Mouse (Mus musculus): ENCODE measurements at regions not wholly inside any gene's neighbourhood (a gene's known extent, or its start where the extent isn't known, plus 50 kb on each side); places are given as distances from the start of the nearest gene placed in this dataset.
"Not testable (repeated sequence)": the region's sequence is repeated elsewhere in the genome, so short reads cannot be mapped to it uniquely, and the experiment has no call there.

DNA sequence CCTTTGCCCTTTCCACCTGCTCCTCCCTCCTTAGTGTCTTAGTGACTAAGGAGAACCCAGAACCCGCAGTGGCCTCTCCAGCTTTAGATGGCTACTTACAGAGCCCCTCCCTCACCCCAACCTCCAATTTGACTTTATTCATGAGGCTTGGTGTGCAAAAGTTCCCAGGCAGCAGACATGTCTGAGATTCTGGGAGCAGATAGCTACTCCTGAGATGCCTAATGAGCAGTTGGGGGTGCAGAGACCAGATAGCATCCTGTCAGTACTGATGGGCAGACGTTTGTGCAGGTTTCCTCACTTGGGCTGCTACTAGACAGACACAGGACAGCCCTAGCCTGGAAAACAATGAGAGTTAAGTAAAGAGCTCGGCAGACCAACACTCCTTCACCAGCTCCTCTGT, 83.7 kb upstream of the Cep85l start:
- WGBS = 38% methylated on average over 3 of the region's 3 CpGs
- no peaks in the 10 kb centered on the region for H3K9me3 ChIP-seq (ENCODE audit: control insufficient read depth, low read length)
- no peak overlapping the region for H3K4me2 ChIP-seq (ENCODE audit: low read depth)
- DNase-seq (ENCODE audit: low spot score) (no peak), ATAC-seq (ENCODE audit: insufficient read depth, low FRiP score, low TSS enrichment) (no peak)
- no peak overlapping the region for H3K9ac ChIP-seq (ENCODE audit: low read length)
- no peak overlapping the region for H3K27ac ChIP-seq (ENCODE audit: low read depth, low read length)
- H3K4me3 ChIP-seq (ENCODE audit: low read depth, low read length) = no peak overlapping the region
- H3K4me1 ChIP-seq (ENCODE audit: control insufficient read depth, insufficient read depth, low read length) = no peaks in the 10 kb centered on the region; the same call in 1 of the 2 replicates
- H3K27me3 ChIP-seq (ENCODE audit: control insufficient read depth, insufficient read depth, low read length) = no peaks in the 10 kb centered on the region
- H3K36me3 ChIP-seq (ENCODE audit: control insufficient read depth, insufficient read depth, low read length) = no peaks in the 10 kb centered on the region

DNA sequence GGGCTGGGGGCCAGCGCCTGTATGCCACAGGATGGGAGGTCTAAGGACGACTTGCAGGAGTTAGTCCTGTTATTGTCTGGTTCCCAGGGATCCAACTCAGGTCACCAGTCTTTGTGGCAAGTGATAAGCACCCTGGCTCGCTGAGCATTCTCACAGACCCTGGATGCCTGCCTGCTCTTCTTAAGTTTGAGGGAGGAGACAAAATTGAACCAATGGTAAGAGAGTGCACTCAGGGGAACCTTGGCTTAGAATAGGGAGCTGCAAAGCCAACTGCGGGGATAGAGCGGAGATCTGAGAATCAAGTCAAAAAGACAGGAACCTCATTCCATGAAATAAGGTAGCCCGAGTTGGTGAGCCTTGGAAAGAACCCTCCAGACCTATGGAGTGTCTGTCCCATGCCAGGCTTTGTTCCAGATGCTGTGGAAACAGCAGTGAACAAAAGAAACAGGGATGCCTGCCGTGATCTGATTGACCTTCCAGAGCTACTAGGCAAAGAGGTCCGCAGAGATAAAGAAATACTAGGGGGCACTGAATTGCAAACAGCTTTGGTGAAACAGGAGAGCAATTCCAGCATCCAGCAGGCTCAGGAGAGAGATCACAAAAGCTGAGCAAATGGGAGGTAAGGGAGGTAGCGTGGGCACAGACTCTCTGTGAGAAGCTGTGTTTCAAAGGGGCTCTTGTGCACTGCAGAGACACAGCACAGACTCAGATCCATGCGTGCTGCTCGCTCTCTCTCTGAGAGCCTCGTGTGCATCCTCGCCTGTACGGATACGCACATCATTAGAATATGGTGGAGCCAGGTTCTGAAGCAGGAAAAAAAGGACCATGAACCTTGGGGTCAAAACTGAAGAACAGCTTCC, 82.9 kb upstream of the Cep85l start:
- 38% methylated on average over 15 of the region's 15 CpGs for WGBS
- peak overlapping the region; percentile 32 for H3K9ac ChIP-seq (ENCODE audit: low read length)
- ATAC-seq (ENCODE audit: insufficient read depth, low FRiP score, low TSS enrichment) = peak; percentile 35
- H3K27me3 ChIP-seq (ENCODE audit: control insufficient read depth, insufficient read depth, low read length) = no peaks in the 10 kb centered on the region
- H3K9me3 ChIP-seq (ENCODE audit: control insufficient read depth, low read length) = no peaks in the 10 kb centered on the region
- no peaks in the 10 kb centered on the region; the same call in 1 of the 2 replicates for H3K4me1 ChIP-seq (ENCODE audit: control insufficient read depth, insufficient read depth, low read length)
- H3K4me3 ChIP-seq (ENCODE audit: low read depth, low read length) = no peak overlapping the region
- H3K36me3 ChIP-seq (ENCODE audit: control insufficient read depth, insufficient read depth, low read length) = no peaks in the 10 kb centered on the region
- peak overlapping the region; percentile 22; the same call in 1 of the 2 replicates for H3K4me2 ChIP-seq (ENCODE audit: low read depth)
- DNase-seq (ENCODE audit: low spot score) = peak; percentile 17
- H3K27ac ChIP-seq (ENCODE audit: low read depth, low read length) = no peak overlapping the region

- no peak overlapping the region for H3K9ac ChIP-seq (ENCODE audit: low read length)
- 84% methylated on average over 7 of the region's 7 CpGs for WGBS
- no peaks in the 10 kb centered on the region; the same call in 1 of the 2 replicates for H3K4me1 ChIP-seq (ENCODE audit: control insufficient read depth, insufficient read depth, low read length)
- H3K4me3 ChIP-seq (ENCODE audit: low read depth, low read length) = no peak overlapping the region
- no peak overlapping the region for H3K27ac ChIP-seq (ENCODE audit: low read depth, low read length)
- no peak for DNase-seq (ENCODE audit: low spot score)
- ATAC-seq (ENCODE audit: insufficient read depth, low FRiP score, low TSS enrichment) = no peak
- no peaks in the 10 kb centered on the region for H3K9me3 ChIP-seq (ENCODE audit: control insufficient read depth, low read length)
- no peaks in the 10 kb centered on the region for H3K27me3 ChIP-seq (ENCODE audit: control insufficient read depth, insufficient read depth, low read length)
- H3K36me3 ChIP-seq (ENCODE audit: control insufficient read depth, insufficient read depth, low read length) = no peaks in the 10 kb centered on the region
- no peak overlapping the region for H3K4me2 ChIP-seq (ENCODE audit: low read depth)
Observed at GRCm38 (mm10) chr10:53461070-53461781, 81.5 kb upstream of the Cep85l start.

GRCm38 (mm10) chr10:53459706-53460105, 80.0 kb upstream of the Cep85l start:
- 76% methylated on average over 1 of the region's 1 CpGs for WGBS
- not testable (repeated sequence) for ATAC-seq (ENCODE audit: insufficient read depth, low FRiP score, low TSS enrichment)

DNA sequence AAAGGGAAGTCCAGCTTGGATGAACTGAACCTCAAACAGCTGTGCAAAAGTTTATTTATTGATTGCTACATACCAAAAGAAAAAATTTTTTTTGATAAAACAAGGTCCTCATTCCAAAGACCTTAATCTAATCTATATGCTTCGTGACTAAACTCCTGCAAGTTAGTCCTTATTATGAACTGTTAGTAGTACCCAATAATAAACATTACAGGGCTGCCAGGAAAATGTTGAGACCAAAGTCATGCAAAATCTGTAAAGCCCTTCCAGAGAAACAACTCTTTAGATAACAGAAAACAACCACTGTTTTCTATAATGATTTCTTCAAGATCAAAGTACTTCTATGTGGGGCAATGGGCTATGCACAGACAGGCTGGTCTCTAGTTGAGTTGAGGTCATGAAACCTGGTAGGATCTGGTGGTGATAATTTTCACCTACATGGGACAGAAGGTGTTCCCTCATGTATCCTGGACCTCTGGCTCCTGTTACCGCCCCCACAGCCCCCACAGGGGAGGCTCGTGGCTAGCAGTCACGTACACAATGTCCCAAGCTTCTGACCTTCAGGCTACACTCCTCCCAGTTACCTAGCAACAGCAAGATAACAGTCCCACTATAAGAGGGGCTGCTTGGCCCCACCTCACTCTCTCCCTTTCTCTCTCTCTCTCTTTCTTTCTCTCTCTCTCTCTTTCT, 76.4 kb upstream of the Cep85l start:
- H3K9me3 ChIP-seq (ENCODE audit: control insufficient read depth, low read length) = no peaks in the 10 kb centered on the region
- H3K4me3 ChIP-seq (ENCODE audit: low read depth, low read length) = no peak overlapping the region
- H3K27me3 ChIP-seq (ENCODE audit: control insufficient read depth, insufficient read depth, low read length) = no peaks in the 10 kb centered on the region
- ATAC-seq (ENCODE audit: insufficient read depth, low FRiP score, low TSS enrichment) (no peak), DNase-seq (ENCODE audit: low spot score) (no peak)
- no peak overlapping the region for H3K4me2 ChIP-seq (ENCODE audit: low read depth)
- no peaks in the 10 kb centered on the region for H3K36me3 ChIP-seq (ENCODE audit: control insufficient read depth, insufficient read depth, low read length)
- H3K4me1 ChIP-seq (ENCODE audit: control insufficient read depth, insufficient read depth, low read length) = no peaks in the 10 kb centered on the region
- H3K9ac ChIP-seq (ENCODE audit: low read length) = no peak overlapping the region
- H3K27ac ChIP-seq (ENCODE audit: low read depth, low read length) = no peak overlapping the region
- 62% methylated on average over 4 of the region's 4 CpGs for WGBS

More at GRCm38 (mm10) chr10:53459706-53460105, 80.0 kb upstream of the Cep85l start:
- not testable (repeated sequence) for H3K9ac ChIP-seq (ENCODE audit: low read length); H3K27me3 ChIP-seq (ENCODE audit: control insufficient read depth, insufficient read depth, low read length); H3K9me3 ChIP-seq (ENCODE audit: control insufficient read depth, low read length); H3K4me1 ChIP-seq (ENCODE audit: control insufficient read depth, insufficient read depth, low read length); DNase-seq (ENCODE audit: low spot score); H3K36me3 ChIP-seq (ENCODE audit: control insufficient read depth, insufficient read depth, low read length); H3K27ac ChIP-seq (ENCODE audit: low read depth, low read length); H3K4me3 ChIP-seq (ENCODE audit: low read depth, low read length); H3K4me2 ChIP-seq (ENCODE audit: low read depth)

- DNase-seq (ENCODE audit: low spot score) (no peak), ATAC-seq (ENCODE audit: insufficient read depth, low FRiP score, low TSS enrichment) (no peak)
- Histone ChIP-seq H3K27me3 (ENCODE audit: control insufficient read depth, insufficient read depth, low read length) (no peaks in the 10 kb centered on the region), H3K36me3 (ENCODE audit: control insufficient read depth, insufficient read depth, low read length) (no peaks in the 10 kb centered on the region), H3K9me3 (ENCODE audit: control insufficient read depth, low read length) (no peaks in the 10 kb centered on the region), H3K9ac (ENCODE audit: low read length) (no peak overlapping the region), H3K27ac (ENCODE audit: low read depth, low read length) (no peak overlapping the region), H3K4me2 (ENCODE audit: low read depth) (no peak overlapping the region), H3K4me3 (ENCODE audit: low read depth, low read length) (no peak overlapping the region), H3K4me1 (ENCODE audit: control insufficient read depth, insufficient read depth, low read length) (no peaks in the 10 kb centered on the region)
- WGBS = 70% methylated on average over 3 of the region's 3 CpGs
Observed at GRCm38 (mm10) chr10:53444789-53445188, 65.0 kb upstream of the Cep85l start.

DNA sequence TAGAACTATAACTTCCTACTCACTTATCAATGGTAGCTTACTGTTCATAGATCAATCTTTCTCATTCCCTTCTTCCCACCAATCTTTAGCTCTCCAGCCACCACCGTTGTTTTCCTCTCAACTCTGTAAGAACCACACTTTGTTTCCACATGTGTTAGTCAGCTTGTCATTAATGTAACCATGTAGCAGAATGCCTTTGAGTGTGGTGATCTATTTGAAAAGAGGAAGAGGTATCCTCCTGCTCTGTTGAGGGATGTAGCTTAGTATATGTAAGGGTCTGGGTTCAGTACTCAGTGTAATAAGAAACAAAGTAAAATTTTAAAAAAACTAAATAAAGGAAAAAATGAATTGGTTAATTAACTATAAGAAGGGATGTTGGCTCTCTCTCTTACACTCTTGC, 63.7 kb upstream of the Cep85l start:
- Histone ChIP-seq H3K9ac (ENCODE audit: low read length) (no peak overlapping the region), H3K36me3 (ENCODE audit: control insufficient read depth, insufficient read depth, low read length) (no peaks in the 10 kb centered on the region), H3K4me3 (ENCODE audit: low read depth, low read length) (no peak overlapping the region), H3K4me2 (ENCODE audit: low read depth) (no peak overlapping the region), H3K9me3 (ENCODE audit: control insufficient read depth, low read length) (no peaks in the 10 kb centered on the region), H3K27ac (ENCODE audit: low read depth, low read length) (no peak overlapping the region), H3K4me1 (ENCODE audit: control insufficient read depth, insufficient read depth, low read length) (no peaks in the 10 kb centered on the region), H3K27me3 (ENCODE audit: control insufficient read depth, insufficient read depth, low read length) (no peaks in the 10 kb centered on the region)
- no peak for DNase-seq (ENCODE audit: low spot score)
- ATAC-seq (ENCODE audit: insufficient read depth, low FRiP score, low TSS enrichment) = no peak
- WGBS = 92% methylated on average over 1 of the region's 1 CpGs

GRCm38 (mm10) chr10:53442912-53443311, 63.2 kb upstream of the Cep85l start:
- Histone ChIP-seq H3K4me2 (ENCODE audit: low read depth) (no peak overlapping the region), H3K9ac (ENCODE audit: low read length) (no peak overlapping the region), H3K27me3 (ENCODE audit: control insufficient read depth, insufficient read depth, low read length) (no peaks in the 10 kb centered on the region), H3K4me1 (ENCODE audit: control insufficient read depth, insufficient read depth, low read length) (no peaks in the 10 kb centered on the region), H3K36me3 (ENCODE audit: control insufficient read depth, insufficient read depth, low read length) (no peaks in the 10 kb centered on the region), H3K4me3 (ENCODE audit: low read depth, low read length) (no peak overlapping the region), H3K9me3 (ENCODE audit: control insufficient read depth, low read length) (no peaks in the 10 kb centered on the region), H3K27ac (ENCODE audit: low read depth, low read length) (no peak overlapping the region)
- ATAC-seq (ENCODE audit: insufficient read depth, low FRiP score, low TSS enrichment) = no peak
- WGBS = 95% methylated on average over 14 of the region's 14 CpGs
- DNase-seq (ENCODE audit: low spot score) = no peak

Data from neural tube, embryonic 11.5 days (tissue).